Mouse (Mus musculus) inflammation-experienced regulatory T-cells, adult 16 weeks (primary cell): Measurements from ENCODE around the gene Lce1c. TPM values are rescaled to one million over a fixed set of nuclear protein-coding genes. Genes with fewer than 3 reads are reported as not detected.

ENCODE experiments used
- polyA plus RNA-seq: library from polyadenylated mRNA; unstranded; fragments of 100-300 nt; shearing (Covaris generic); gene quantifications from one replicate; pipeline ENCODE4 v1.2.1, GENCODE M21; 2017

Gene Lce1c
- polyA plus RNA-seq = not detected

GRCm38 (mm10) chr3:92678947-92679346, at the start of gene Lce1c:
Lce1c (plus strand) TSS chr3:92679247.

GRCm38 (mm10) chr3:92648207-92648606, 30.8 kb upstream of the Lce1c start, which contains the start of gene Lce1a1:
Lce1a1 (minus strand) TSS chr3:92648307.

GRCm38 (mm10) chr3:92656826-92657225, 22.2 kb upstream of the Lce1c start, which contains the start of gene Lce1b:
Lce1b (minus strand) TSS chr3:92656926.

GRCm38 (mm10) chr3:92670215-92670614, 8.8 kb upstream of the Lce1c start, which contains the start of gene Lce1a2:
Lce1a2 (minus strand) TSS chr3:92670315.

GRCm38 (mm10) chr3:92687110-92687509, 8.1 kb downstream of the Lce1c start, which contains the start of gene Lce1d:
Lce1d (minus strand) TSS chr3:92687210.

GRCm38 (mm10) chr3:92708974-92709373, 29.9 kb downstream of the Lce1c start, which contains the start of gene Lce1e:
Lce1e (minus strand) TSS chr3:92709074.

GRCm38 (mm10) chr3:92720250-92720649, 41.2 kb downstream of the Lce1c start, which contains the start of gene Lce1f:
Lce1f (minus strand) TSS chr3:92720350.

Other genes with a start within 250 kb of the Lce1c start
- gene Gm9774, start 249.8 kb upstream of the Lce1c start, polyA plus RNA-seq = 22.3 TPM
- gene Sprr2k, start 246.7 kb upstream of the Lce1c start, polyA plus RNA-seq = not detected
- gene Sprr1b, start 240.5 kb upstream of the Lce1c start, polyA plus RNA-seq = not detected
- not detected for gene Sprr3, start 220.5 kb upstream of the Lce1c start, polyA plus RNA-seq
- not detected for gene Sprr1a, start 193.4 kb upstream of the Lce1c start, polyA plus RNA-seq
- gene Sprr4, start 178.8 kb upstream of the Lce1c start, polyA plus RNA-seq = not detected
- not detected for gene 2310046K23Rik, start 144.7 kb upstream of the Lce1c start, polyA plus RNA-seq
- not detected for gene Ivl, start 105.5 kb upstream of the Lce1c start, polyA plus RNA-seq
- not detected for gene Smcp, start 90.2 kb upstream of the Lce1c start, polyA plus RNA-seq
- not detected for gene 2210017I01Rik, start 71.8 kb upstream of the Lce1c start, polyA plus RNA-seq
- not detected for gene Lce6a, start 57.6 kb upstream of the Lce1c start, polyA plus RNA-seq
- not detected for gene Lce1a1, start 30.9 kb upstream of the Lce1c start, polyA plus RNA-seq
- gene Lce1b, start 22.3 kb upstream of the Lce1c start, polyA plus RNA-seq = not detected
- gene Lce1a2, start 8.9 kb upstream of the Lce1c start, polyA plus RNA-seq = not detected
- not detected for gene Lce1d, start 8.0 kb downstream of the Lce1c start, polyA plus RNA-seq
- gene Lce1e, start 29.8 kb downstream of the Lce1c start, polyA plus RNA-seq = not detected
- gene Lce1f, start 41.1 kb downstream of the Lce1c start, polyA plus RNA-seq = not detected
- gene Gm38119, start 59.8 kb downstream of the Lce1c start, polyA plus RNA-seq = not detected
- not detected for gene Lce1g, start 73.1 kb downstream of the Lce1c start, polyA plus RNA-seq
- gene Lce1h, start 85.8 kb downstream of the Lce1c start, polyA plus RNA-seq = not detected
- not detected for gene Lce1i, start 99.7 kb downstream of the Lce1c start, polyA plus RNA-seq
- not detected for gene Lce1j, start 111.3 kb downstream of the Lce1c start, polyA plus RNA-seq
- gene Lce1k, start 128.6 kb downstream of the Lce1c start, polyA plus RNA-seq = not detected
- gene Kprp, start 148.0 kb downstream of the Lce1c start, polyA plus RNA-seq = not detected
- not detected for gene Lce1l, start 172.0 kb downstream of the Lce1c start, polyA plus RNA-seq
- not detected for gene 2310050C09Rik, start 191.0 kb downstream of the Lce1c start, polyA plus RNA-seq
- not detected for gene Lce3a, start 247.0 kb downstream of the Lce1c start, polyA plus RNA-seq